Mouse (Mus musculus) limb, embryonic 14.5 days (tissue): ENCODE measurements around the gene Rab9. TPM values are rescaled to one million over a fixed set of nuclear protein-coding genes. Genes with fewer than 3 reads are reported as not detected.
"Not testable (repeated sequence)": the region's sequence is repeated elsewhere in the genome, so short reads cannot be mapped to it uniquely, and the experiment has no call there.

ENCODE experiments used
- ATAC-seq: fragments of 200-750 bp; cut with Nextera tagmentation; 2 replicates; pipeline ENCODE4 v1.8.0; 2017; ENCODE audit warnings: low read depth, moderate number of reproducible peaks, moderate TSS enrichment; ENCODE audit not compliant: low FRiP score
- DNase-seq: peaks from one replicate; pipeline ENCODE4 v3.0.0-alpha.2; 2015; ENCODE audit warnings: low spot score
- H3K27ac ChIP-seq: fragments of 300-500 bp; sonication (generic); replicated peaks from 2 replicates; pipeline ENCODE4 v1.5.1; 2014; ENCODE audit warnings: low read depth, mild to moderate bottlenecking, low read length, moderate library complexity, mixed read lengths
- H3K27me3 ChIP-seq: fragments of 300-500 bp; sonication (generic); 2 replicates; pipeline ENCODE4 v1.6.1; 2014; ENCODE audit warnings: low read length, mixed read lengths; ENCODE audit not compliant: control insufficient read depth, insufficient read depth
- H3K36me3 ChIP-seq: fragments of 300-500 bp; sonication (generic); 2 replicates; pipeline ENCODE4 v1.6.1; 2014; ENCODE audit warnings: mild to moderate bottlenecking, low read length, moderate library complexity, mixed read lengths; ENCODE audit not compliant: control insufficient read depth, insufficient read depth
- H3K4me1 ChIP-seq: fragments of 300-500 bp; sonication (generic); 2 replicates; pipeline ENCODE4 v1.6.1; 2014; ENCODE audit warnings: antibody characterized with exemption, low read length, mixed read lengths; ENCODE audit not compliant: control insufficient read depth, insufficient read depth
- H3K4me2 ChIP-seq: fragments of 300-500 bp; sonication (generic); replicated peaks from 2 replicates; pipeline ENCODE4 v1.6.1; 2014; ENCODE audit warnings: low read depth, mild to moderate bottlenecking, low read length, moderate library complexity; ENCODE audit not compliant: severe bottlenecking
- H3K4me3 ChIP-seq: fragments of 300-500 bp; sonication (generic); replicated peaks from 2 replicates; pipeline ENCODE4 v1.5.1; 2014; ENCODE audit warnings: low read length
- H3K9ac ChIP-seq: fragments of 300-500 bp; sonication (generic); 2 replicates; pipeline ENCODE4 v1.6.1; 2014; ENCODE audit warnings: mild to moderate bottlenecking, low read depth, low read length, moderate library complexity; ENCODE audit not compliant: severe bottlenecking
- H3K9me3 ChIP-seq: fragments of 300-500 bp; sonication (generic); 2 replicates; pipeline ENCODE4 v1.6.1; 2016; ENCODE audit warnings: low read length; ENCODE audit not compliant: control insufficient read depth
- POLR2A ChIP-seq: fragments of 200-500 bp; IDR thresholded peaks from 2 replicates; pipeline ENCODE4 v1.8.0; 2012; ENCODE audit warnings: inconsistent platforms, mild to moderate bottlenecking, moderate library complexity, borderline replicate concordance; ENCODE audit not compliant: insufficient read depth, insufficient read length; ENCODE audit errors: extremely low read depth
- WGBS: fragments of 180-500 bp; shearing (Covaris S2); extraction: QIAGEN DNeasy Blood & Tissue Kit; methylation state at CpG from one replicate; pipeline ENCODE4 v1.1.7; 2014; 5-methylcytosine and 5-hydroxymethylcytosine counted together
- polyA plus RNA-seq, 2 experiments: library from polyadenylated mRNA; depleted of rRNA in 1 of 2; stranded (reverse) in 1 of 2; unstranded in 1 of 2; fragments of >200 nt; fragmentation: Nextera tagmentation in 1 of 2; extraction: Ambion mirVana in 1 of 2; gene quantifications; 2 replicates each; pipeline versions ENCODE4 v1.2.1 to v1.2.3; 2012 to 2014

Rab9 gene
- polyA plus RNA-seq, 2 experiments, result 32.3 to 63.1 TPM

- Histone ChIP-seq H3K27ac (no peak overlapping the region), H3K27me3 (no peaks in the 10 kb centered on the region), H3K4me3 (no peak overlapping the region), H3K36me3 (no peaks in the 10 kb centered on the region), H3K9me3 (no peaks in the 10 kb centered on the region), H3K4me2 (no peak overlapping the region), H3K4me1 (no peaks in the 10 kb centered on the region), H3K9ac (no peak overlapping the region)
- WGBS, result 100% methylated on average over 1 of the region's 1 CpGs
- DNase-seq (no peak), ATAC-seq (no peak)
- TF ChIP-seq POLR2A, result no peak
Measured at GRCm38 (mm10) chrX:166516631-166517030, 37.0 kb upstream of the Rab9 start.

GRCm38 (mm10) chrX:166515923-166516322 is 36.3 kb upstream of the Rab9 start:
- H3K4me1 ChIP-seq, result no peaks in the 10 kb centered on the region
- no peaks in the 10 kb centered on the region for H3K27me3 ChIP-seq
- WGBS, result 90% methylated on average over 3 of the region's 3 CpGs
- no peak overlapping the region for H3K4me3 ChIP-seq
- no peak overlapping the region for H3K4me2 ChIP-seq
- ATAC-seq, result no peak
- H3K9ac ChIP-seq, result no peak overlapping the region
- H3K27ac ChIP-seq, result no peak overlapping the region
- H3K36me3 ChIP-seq, result no peaks in the 10 kb centered on the region
- H3K9me3 ChIP-seq, result no peaks in the 10 kb centered on the region
- no peak for DNase-seq
- no peak for TF ChIP-seq POLR2A

GRCm38 (mm10) chrX:166514035-166514434 is 34.4 kb upstream of the Rab9 start:
- H3K9me3 ChIP-seq, ATAC-seq, H3K4me3 ChIP-seq, H3K36me3 ChIP-seq, H3K27me3 ChIP-seq, H3K4me1 ChIP-seq, H3K27ac ChIP-seq, H3K9ac ChIP-seq: not testable (repeated sequence)
- DNase-seq, result peak; percentile 8
- 30% methylated on average over 12 of the region's 12 CpGs for WGBS
- 0 out of 2 replicates have a peak overlapping the region, but pooled peaks have one; percentile 16 for H3K4me2 ChIP-seq

DNA sequence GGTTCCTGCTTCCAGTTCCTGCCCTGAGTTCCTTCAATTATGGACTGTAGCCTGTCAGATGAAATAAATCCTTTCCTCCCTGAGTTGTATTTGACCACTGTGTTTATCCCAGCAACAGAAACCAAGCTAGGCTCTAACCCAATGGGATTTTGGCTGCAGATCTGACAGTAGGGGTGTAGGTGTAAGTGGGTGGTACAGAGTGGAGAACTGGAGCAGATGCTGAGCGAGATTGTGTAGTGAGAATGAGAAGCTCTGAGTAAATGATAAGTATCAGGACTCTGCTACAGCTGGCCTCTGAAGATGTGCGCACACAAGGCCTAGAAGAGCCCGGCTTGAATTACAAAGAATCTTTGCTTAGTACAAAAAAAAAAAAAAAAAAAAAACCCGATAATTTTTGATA is 32.4 kb upstream of the Rab9 start:
- H3K4me2 ChIP-seq, result no peak overlapping the region
- DNase-seq (no peak), ATAC-seq (no peak)
- no peaks in the 10 kb centered on the region for H3K4me1 ChIP-seq
- H3K27ac ChIP-seq, result no peak overlapping the region
- 90% methylated on average over 4 of the region's 4 CpGs for WGBS
- H3K27me3 ChIP-seq, result no peaks in the 10 kb centered on the region
- H3K36me3 ChIP-seq, result no peaks in the 10 kb centered on the region
- no peaks in the 10 kb centered on the region for H3K9me3 ChIP-seq
- TF ChIP-seq POLR2A, result no peak
- no peak overlapping the region for H3K4me3 ChIP-seq
- no peak overlapping the region for H3K9ac ChIP-seq

- Histone ChIP-seq H3K9ac (no peak overlapping the region), H3K4me2 (no peak overlapping the region; the same call in 1 of the 2 replicates), H3K4me1 (no peaks in the 10 kb centered on the region), H3K27me3 (no peaks in the 10 kb centered on the region), H3K4me3 (no peak overlapping the region), H3K27ac (peak overlapping the region; percentile 98; the same call in 1 of the 2 replicates), H3K9me3 (no peaks in the 10 kb centered on the region), H3K36me3 (no peaks in the 10 kb centered on the region)
- no peak for TF ChIP-seq POLR2A
- ATAC-seq, result no peak
- DNase-seq, result no peak
Measured at GRCm38 (mm10) chrX:166511107-166511506, 31.4 kb upstream of the Rab9 start.
